13 mouse cellular contexts compared by ENCODE assay signal in the genomic region with DNA sequence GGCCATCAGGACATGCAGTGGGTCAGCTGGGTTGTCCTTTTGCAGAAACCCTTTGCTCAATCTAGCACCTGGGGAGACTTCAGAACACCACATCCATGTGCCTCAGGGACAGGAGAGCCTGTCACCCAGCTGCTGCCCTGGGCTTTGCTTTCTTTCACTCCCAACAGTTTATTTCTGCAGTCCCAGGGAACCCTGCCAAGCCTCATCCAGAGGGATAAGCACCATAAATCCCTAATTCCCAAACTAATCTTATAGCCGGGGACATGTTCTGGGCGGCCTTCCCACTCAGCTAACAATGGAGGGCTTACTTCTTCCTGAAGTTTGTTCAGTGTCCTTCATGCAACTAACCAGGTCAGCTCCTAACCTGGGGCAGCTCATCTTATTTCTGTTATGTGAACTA.
DNase-seq lines count a peak whose midpoint lies in the region; ATAC-seq and TF ChIP-seq lines count a peak whose summit lies in the region.
"Had no signal": no experiment of that assay in that cellular context is flagged by ENCODE, and none has a peak within 500 bp of the region (broad histone marks: within the 10 kb centered on the region; RNA-seq: fewer than 3 reads in every experiment).

No protein-coding gene starts in this region.

- peaks cover 10% of the 10 kb centered on the region for H3K4me1 ChIP-seq in heart, embryonic 10.5 days
- H3K4me1 ChIP-seq in liver, postnatal 0 days (ENCODE audit: insufficient read depth), result no peaks in the 10 kb centered on the region
- peaks cover 2% of the 10 kb centered on the region for H3K4me1 ChIP-seq in stomach, postnatal 0 days (replicated peaks; ENCODE audit: control insufficient read depth, insufficient read depth)

- peak; percentile 43 to 53 for DNase-seq in heart, postnatal 10 days
- no peak for DNase-seq in heart, embryonic 10.5 days (ENCODE audit: low spot score)
- peak; percentile 19 for DNase-seq in liver
- DNase-seq in liver, postnatal 0 days, result no peak
- DNase-seq in urinary bladder, postnatal 4 days (ENCODE audit: low spot score in 2 of 2), result peak; percentile 70 to 75
- DNase-seq in urinary bladder, adult 2 months (ENCODE audit: low spot score), result no peak
- DNase-seq in stomach, postnatal 0 days (ENCODE audit: low spot score), result peak; percentile 41
- DNase-seq in embryo, embryonic 10 days (ENCODE audit: low spot score), result no peak
- DNase-seq: adrenal gland, postnatal 36 days; cerebellum, adult 11-12 months; thymus, adult 2 months had no signal

- H3K36me3 ChIP-seq in heart, embryonic 10.5 days, result no peaks in the 10 kb centered on the region
- no peaks in the 10 kb centered on the region for H3K36me3 ChIP-seq in liver, postnatal 0 days (replicated peaks; ENCODE audit: insufficient read depth, low read length)
- no peaks in the 10 kb centered on the region for H3K36me3 ChIP-seq in stomach, postnatal 0 days (ENCODE audit: control insufficient read depth, insufficient read depth, low read length)
- H3K36me3 ChIP-seq: hindbrain, embryonic 15.5 days had no signal

- ATAC-seq in liver, postnatal 0 days, result no peak
- peak; percentile 40; the same call in 1 of the 2 replicates for ATAC-seq in stomach, postnatal 0 days (ENCODE audit: low FRiP score, low TSS enrichment)

- no peak overlapping the region for H3K4me2 ChIP-seq in liver, postnatal 0 days (ENCODE audit: low read depth, low read length)
- no peak overlapping the region for H3K4me2 ChIP-seq in stomach, postnatal 0 days (replicated peaks; ENCODE audit: low read depth)
- H3K4me2 ChIP-seq: hindbrain, embryonic 15.5 days had no signal

- no peak overlapping the region for H3K4me3 ChIP-seq in heart, embryonic 10.5 days
- no peak overlapping the region for H3K4me3 ChIP-seq in liver, postnatal 0 days (ENCODE audit: low read depth, low read length)
- no peak overlapping the region for H3K4me3 ChIP-seq in stomach, postnatal 0 days (ENCODE audit: low read depth, low read length)
- H3K4me3 ChIP-seq: hindbrain, embryonic 15.5 days had no signal

- H3K9me3 ChIP-seq in heart, embryonic 10.5 days, result no peaks in the 10 kb centered on the region
- H3K9me3 ChIP-seq in liver, postnatal 0 days (ENCODE audit: low read length), result no peaks in the 10 kb centered on the region
- no peaks in the 10 kb centered on the region for H3K9me3 ChIP-seq in stomach, postnatal 0 days (ENCODE audit: control insufficient read depth, low read length)
- H3K9me3 ChIP-seq: hindbrain, embryonic 15.5 days had no signal

- no peak for TF ChIP-seq CTCF in liver, postnatal 0 days (IDR thresholded peaks at IDR 0.05; ENCODE audit: low read depth)
- no peak for TF ChIP-seq CTCF in stomach, postnatal 0 days (IDR thresholded peaks at IDR 0.05; ENCODE audit: low read depth)

- no peak for TF ChIP-seq EP300 in liver, postnatal 0 days (IDR thresholded peaks at IDR 0.05; ENCODE audit: low read depth)
- no peak for TF ChIP-seq EP300 in stomach, postnatal 0 days (optimal IDR thresholded peaks at IDR 0.05)

- no peak overlapping the region for H3K27ac ChIP-seq in heart, embryonic 10.5 days
- no peak overlapping the region for H3K27ac ChIP-seq in liver, postnatal 0 days (ENCODE audit: low read depth)
- no peak overlapping the region for H3K27ac ChIP-seq in stomach, postnatal 0 days (replicated peaks)
- H3K27ac ChIP-seq: hindbrain, embryonic 15.5 days; macrophage had no signal

- intact Hi-C loops in heart, postnatal 10 days (cut with DNase I), result loop anchor here (5.0 kb wide), 1 partner anchor 803 kb away; no protein-coding TSS in a partner anchor

- no peak overlapping the region for H3K9ac ChIP-seq in liver, postnatal 0 days (replicated peaks)
- no peak overlapping the region for H3K9ac ChIP-seq in stomach, postnatal 0 days (ENCODE audit: low read length)
- H3K9ac ChIP-seq: hindbrain, embryonic 15.5 days had no signal

- no peaks in the 10 kb centered on the region for H3K27me3 ChIP-seq in heart, embryonic 10.5 days (ENCODE audit: insufficient read depth, poor library complexity, severe bottlenecking)
- H3K27me3 ChIP-seq in liver, postnatal 0 days (ENCODE audit: insufficient read depth, low read length), result no peaks in the 10 kb centered on the region
- no peaks in the 10 kb centered on the region for H3K27me3 ChIP-seq in stomach, postnatal 0 days (ENCODE audit: control insufficient read depth, insufficient read depth, low read length)
- H3K27me3 ChIP-seq: hindbrain, embryonic 15.5 days had no signal

- WGBS in heart, embryonic 10.5 days, result 74% methylated on average over 2 of the region's 2 CpGs
- 67% methylated on average over 2 of the region's 2 CpGs for WGBS in liver, postnatal 0 days (ENCODE audit: insufficient replicate concordance)
- WGBS in stomach, postnatal 0 days, result 22% methylated on average over 2 of the region's 2 CpGs

Comparison
In these comparisons a context has a peak if more than half of its experiments do, and no peak if none do; other contexts are left out.
1. DNase-seq: peak in heart, postnatal 10 days (2 of 2), liver (single experiment), urinary bladder, postnatal 4 days (2 of 2) and stomach, postnatal 0 days (single experiment); none in heart, embryonic 10.5 days (single experiment), liver, postnatal 0 days (single experiment), urinary bladder, adult 2 months (single experiment) and embryo, embryonic 10 days (single experiment).